In genomic region chr9:60712771-60713541, GRCm38 (mm10) we compare ENCODE assay signal across 9 mouse cellular contexts. TPM values are rescaled to one million over a fixed set of nuclear protein-coding genes. Genes with fewer than 3 reads are reported as not detected.
A peak's percentile ranks its signal among the peaks of the same experiment; 100 is the strongest.
DNase-seq lines count a peak whose midpoint lies in the region; ATAC-seq lines count a peak whose summit lies in the region.
"Had no signal": no experiment of that assay in that cellular context is flagged by ENCODE, and none has a peak within 500 bp of the region (broad histone marks: within the 10 kb centered on the region; RNA-seq: fewer than 3 reads in every experiment).

Gene Larp6, plus strand, starts transcription at chr9:60712989.

- H3K9ac ChIP-seq in limb, embryonic 13.5 days: peak within 1 kb of the TSS; percentile 80

- intact Hi-C loops in gastrocnemius, postnatal 14 days (cut with DNase I; ENCODE audit: low total_unique reads): no loop called here

- H3K27ac ChIP-seq in limb, embryonic 13.5 days: no peak within 1 kb of the TSS

- ATAC-seq in limb, embryonic 13.5 days (ENCODE audit: low FRiP score, low read depth): peak; percentile 40; the same call in 1 of the 2 replicates
- no peak for ATAC-seq in megakaryocyte progenitor cell, adult 5-6 weeks (replicated peaks; ENCODE audit: poor library complexity)

- H3K4me1 ChIP-seq in limb, embryonic 13.5 days: peaks cover 18% of the 10 kb centered on the region

- DNase-seq in left cerebral cortex, adult 18-20 months (ENCODE audit: low spot score in 2 of 2): peak; percentile 51 to 57
- no peak for DNase-seq in left cerebral cortex, adult 11 months (ENCODE audit: low spot score)
- DNase-seq in cerebellum, postnatal 36 days: peak; percentile 76 to 77
- DNase-seq in gastrocnemius, postnatal 14 days: peak; percentile 58
- peak; percentile 5 for DNase-seq in hindlimb bud, embryonic 11.5 days (ENCODE audit: extremely low spot score, low read depth, low spot score)
- peak; percentile 57 for DNase-seq in neural tube, embryonic 10.5 days (ENCODE audit: extremely low spot score, low spot score)

- H3K36me3 ChIP-seq in limb, embryonic 13.5 days: 0 out of 2 replicates have a peak, but pooled peaks cover 3% of the 10 kb centered on the region
- H3K36me3 ChIP-seq: G1E had no signal

- peaks cover 23% of the 10 kb centered on the region for H3K27me3 ChIP-seq in limb, embryonic 13.5 days

- peak within 1 kb of the TSS; percentile 66 for H3K4me3 ChIP-seq in limb, embryonic 13.5 days

- under 1% methylated on average over 64 of the region's 66 CpGs for WGBS in limb, embryonic 13.5 days

- H3K4me2 ChIP-seq in limb, embryonic 13.5 days (replicated peaks): peak within 1 kb of the TSS; percentile 94

- no peaks in the 10 kb centered on the region for H3K9me3 ChIP-seq in limb, embryonic 13.5 days
- H3K9me3 ChIP-seq: G1E had no signal

RNA-seq across cellular contexts. Expression of gene Larp6, which starts in this region (rescaled TPM):
- total RNA-seq in left cerebral cortex, adult 18-20 months (2021): 10 to 100 TPM; 37.6 to 41.6 TPM
- total RNA-seq in gastrocnemius, postnatal 14 days (2021): 1 to 10 TPM; 1.6 TPM
- polyA plus RNA-seq in limb, embryonic 13.5 days (2015; fragmentation: Nextera tagmentation; extraction: Ambion mirVana): 3.4 and 3.5 TPM in 2 replicates
- total RNA-seq in megakaryocyte progenitor cell, adult 5-6 weeks (2015): not detected in 2 replicates
- not detected in 2 replicates for total RNA-seq in megakaryocyte progenitor cell, adult 5-6 weeks (2017)
- total RNA-seq: G1E had no signal
- polyA plus RNA-seq: G1E had no signal

Comparison
In these comparisons a context has a peak if more than half of its experiments do, and no peak if none do; other contexts are left out.
1. RNA of gene Larp6 (total RNA-seq): 37.6 to 41.6 TPM in left cerebral cortex, adult 18-20 months; 1.6 TPM in gastrocnemius, postnatal 14 days and not detected in megakaryocyte progenitor cell, adult 5-6 weeks; every median in the first group is over 10 times any median in the second.